Comparison of ENCODE assay signal across 8 mouse cellular contexts in genomic region chr15:79670249-79670971, GRCm38 (mm10). TPM values are rescaled to one million over a fixed set of nuclear protein-coding genes. Genes with fewer than 3 reads are reported as not detected.
DNase-seq lines count a peak whose midpoint lies in the region; ATAC-seq and TF ChIP-seq lines count a peak whose summit lies in the region.

Tomm22 (plus strand) TSS chr15:79670861.

- H3K9ac ChIP-seq in hindbrain, embryonic 16.5 days (ENCODE audit: low read depth, low read length) = peak within 1 kb of the TSS; percentile 80

- H3K4me3 ChIP-seq in hindbrain, embryonic 16.5 days (ENCODE audit: low read length) = peak within 1 kb of the TSS; percentile 71
- H3K4me3 ChIP-seq in left cerebral cortex, adult 2 months = peak within 1 kb of the TSS; percentile 88

- ATAC-seq in hindbrain, embryonic 16.5 days = peak; percentile 98
- peak; percentile 100 for ATAC-seq in megakaryocyte, adult 5-6 weeks (ENCODE audit: poor library complexity, severe bottlenecking)

- intact Hi-C loops in left cerebral cortex, adult 2 months (cut with DNase I) = no loop called here

- peaks cover 31% of the 10 kb centered on the region for H3K36me3 ChIP-seq in hindbrain, embryonic 16.5 days (ENCODE audit: control insufficient read depth, insufficient read depth, low read length)

- no peaks in the 10 kb centered on the region for H3K27me3 ChIP-seq in hindbrain, embryonic 16.5 days (replicated peaks; ENCODE audit: control insufficient read depth, insufficient read depth, low read length)

- H3K4me2 ChIP-seq in hindbrain, embryonic 16.5 days (ENCODE audit: low read length) = peak within 1 kb of the TSS; percentile 57

- 19% methylated on average over 32 of the region's 33 CpGs for WGBS in hindbrain, embryonic 16.5 days

- peaks cover 7% of the 10 kb centered on the region for H3K4me1 ChIP-seq in hindbrain, embryonic 16.5 days (ENCODE audit: control insufficient read depth, insufficient read depth, low read depth, low read length)

- no peaks in the 10 kb centered on the region for H3K9me3 ChIP-seq in hindbrain, embryonic 16.5 days (ENCODE audit: control insufficient read depth, low read length)

- peak; percentile 53 for TF ChIP-seq CTCF in left cerebral cortex, adult 2 months (IDR thresholded peaks at IDR 0.05)

- peak; percentile 91 for DNase-seq in T-cell, adult 2 months (ENCODE audit: low spot score)
- DNase-seq in cerebellum, postnatal 36 days = peak; percentile 85 to 89
- DNase-seq in gastrocnemius, adult 18-20 months (ENCODE audit: low spot score) = peak; percentile 91
- DNase-seq in left cerebral cortex, adult 2 months (ENCODE audit: extremely low spot score in 1 of 2, low spot score in 2 of 2) = peak; percentile 88
- DNase-seq in right cerebral cortex, adult 2 months (ENCODE audit: low spot score in 2 of 2) = peak; percentile 88
- peak; percentile 91 for DNase-seq in urinary bladder, postnatal 14 days (ENCODE audit: low spot score)

- peak within 1 kb of the TSS; percentile 45; the same call in 1 of the 2 replicates for H3K27ac ChIP-seq in hindbrain, embryonic 16.5 days (ENCODE audit: low read depth, low read length)
- H3K27ac ChIP-seq in left cerebral cortex, adult 2 months = peak within 1 kb of the TSS; percentile 80

RNA-seq across cellular contexts. Expression of gene Tomm22, which starts in this region (rescaled TPM):
- total RNA-seq in gastrocnemius, adult 18-20 months (2021) = 10 to 100 TPM; 57.0 to 60.2 TPM
- polyA plus RNA-seq in hindbrain, embryonic 16.5 days (2015; fragmentation: Nextera tagmentation; extraction: Ambion mirVana) = 220 and 251 TPM in 2 replicates
- total RNA-seq in left cerebral cortex, adult 2 months (2021) = 10 to 100 TPM; 81.8 to 96.6 TPM
- total RNA-seq in megakaryocyte, adult 5-6 weeks (2015) = 161 and 184 TPM in 2 replicates
- total RNA-seq in megakaryocyte, adult 5-6 weeks (2017) = 81.2 and 82.1 TPM in 2 replicates

Comparison
In these comparisons a context has a peak if more than half of its experiments do, and no peak if none do; other contexts are left out.
1. Peak in every context shown above with its lines: DNase-seq, ATAC-seq, H3K4me3 ChIP-seq and H3K27ac ChIP-seq.